Mouse (Mus musculus) cerebellum, adult (tissue): ENCODE data around the gene Ablim1.

Experiments used
- ATAC-seq: cut with Nextera tagmentation; 2 replicates; pipeline ENCODE4 v1.9.2; 2017; ENCODE audit warnings: mild to moderate bottlenecking, moderate library complexity, mixed read lengths; ENCODE audit not compliant: insufficient number of reproducible peaks, low FRiP score, low TSS enrichment

Ablim1 gene

DNA sequence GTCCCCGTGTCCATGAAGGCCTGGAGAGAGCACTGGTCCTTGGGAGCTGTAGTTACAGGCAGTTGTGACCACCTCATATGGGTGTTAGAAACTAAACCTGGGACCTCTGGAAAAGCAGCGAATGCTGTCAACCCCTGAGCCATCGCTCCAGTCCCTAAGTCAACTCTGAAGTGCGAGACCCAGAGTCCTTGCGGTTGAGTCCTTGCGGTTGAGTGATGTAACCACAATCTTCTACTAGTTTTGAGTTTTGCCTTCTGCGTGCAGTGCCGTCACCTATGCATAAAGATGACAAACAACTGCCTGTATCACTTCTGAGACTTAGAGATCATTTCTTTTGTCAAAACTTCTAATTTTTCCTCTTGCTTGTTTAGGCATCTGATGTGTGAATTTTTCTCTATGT lies 200.7 kb downstream of the Ablim1 start:
- no peak for ATAC-seq

DNA sequence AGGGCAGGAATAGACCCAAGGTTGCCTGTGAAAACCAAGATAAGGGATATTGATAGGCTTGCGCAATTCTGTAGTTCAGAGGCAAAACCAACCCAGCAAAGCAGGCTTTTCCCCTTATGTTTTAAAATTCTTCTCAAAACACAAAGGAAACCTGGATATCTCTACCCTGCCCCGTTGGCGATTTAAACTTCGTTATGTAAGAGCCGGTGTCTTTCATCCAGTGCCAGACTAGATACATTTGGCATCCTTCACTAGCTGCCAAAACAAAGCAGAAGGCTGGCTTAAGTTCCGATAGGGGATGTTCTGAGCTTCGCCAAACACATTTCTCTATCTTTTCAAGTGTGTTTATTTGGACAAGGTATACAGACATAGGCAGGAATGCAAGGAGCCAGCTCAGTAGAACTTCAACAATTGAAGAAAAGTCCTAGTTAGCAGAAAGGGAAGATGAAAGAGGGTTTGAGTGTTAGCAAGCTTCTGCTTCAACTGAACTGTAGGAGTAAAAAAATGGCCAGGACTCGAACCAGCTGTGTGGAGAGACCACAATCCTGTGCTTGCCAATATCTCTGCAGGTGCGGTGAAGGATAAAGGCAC lies 201.8 kb downstream of the Ablim1 start:
- ATAC-seq: peak; percentile 76

DNA sequence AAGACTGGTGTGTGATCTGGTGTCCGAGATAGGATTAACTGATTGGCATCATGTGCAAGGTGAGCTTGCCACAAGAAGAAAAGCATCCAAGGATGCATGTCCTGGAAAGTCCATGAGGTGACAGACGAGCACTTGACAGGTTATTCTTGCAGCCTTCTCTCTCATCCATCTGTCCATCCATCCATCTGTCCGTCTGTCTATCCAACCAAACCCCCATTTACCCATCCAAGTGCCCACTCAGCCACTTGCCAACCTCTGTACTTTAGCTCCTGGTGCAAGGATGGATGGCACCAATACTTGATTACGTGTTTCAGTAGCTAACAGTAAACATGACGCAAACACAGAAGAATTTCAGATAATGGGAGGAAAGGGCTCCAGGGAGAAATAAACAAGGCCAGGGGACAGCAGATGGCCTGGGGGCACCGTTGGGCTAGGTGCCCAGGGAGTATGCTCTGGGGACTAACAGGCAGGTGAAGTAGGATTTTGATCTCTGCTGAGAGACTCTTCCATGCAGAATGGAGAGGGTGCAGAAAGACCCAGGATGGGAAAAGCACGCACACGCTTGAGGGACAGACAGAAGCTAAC lies 202.4 kb downstream of the Ablim1 start:
- ATAC-seq: no peak

- ATAC-seq: no peak
Observed at GRCm38 (mm10) chr19:57111301-57111700, 203.4 kb downstream of the Ablim1 start.

- no peak for ATAC-seq
Observed at GRCm38 (mm10) chr19:57109620-57110019, 205.1 kb downstream of the Ablim1 start.

- ATAC-seq: no peak
Observed at GRCm38 (mm10) chr19:57106513-57106912, 208.2 kb downstream of the Ablim1 start.

DNA sequence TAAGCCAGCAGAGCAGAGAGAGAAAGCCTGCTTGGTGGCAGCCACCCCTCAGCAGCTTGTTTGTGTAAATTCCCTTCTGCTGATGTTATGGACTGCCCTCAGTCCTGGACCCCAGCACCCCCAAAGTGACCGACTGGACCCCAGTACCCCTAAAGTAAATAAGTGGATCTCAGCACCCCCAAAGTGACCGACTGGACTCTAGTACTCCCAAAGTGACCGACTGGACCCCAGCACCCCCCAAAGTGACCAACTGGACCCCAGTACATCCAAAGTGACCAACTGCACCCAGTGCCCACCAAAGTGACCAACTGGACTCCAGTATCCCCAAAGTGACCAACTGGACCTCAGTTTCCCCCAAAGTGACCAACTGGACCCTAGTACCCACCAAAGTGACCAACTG lies 208.7 kb downstream of the Ablim1 start:
- ATAC-seq: no peak

DNA sequence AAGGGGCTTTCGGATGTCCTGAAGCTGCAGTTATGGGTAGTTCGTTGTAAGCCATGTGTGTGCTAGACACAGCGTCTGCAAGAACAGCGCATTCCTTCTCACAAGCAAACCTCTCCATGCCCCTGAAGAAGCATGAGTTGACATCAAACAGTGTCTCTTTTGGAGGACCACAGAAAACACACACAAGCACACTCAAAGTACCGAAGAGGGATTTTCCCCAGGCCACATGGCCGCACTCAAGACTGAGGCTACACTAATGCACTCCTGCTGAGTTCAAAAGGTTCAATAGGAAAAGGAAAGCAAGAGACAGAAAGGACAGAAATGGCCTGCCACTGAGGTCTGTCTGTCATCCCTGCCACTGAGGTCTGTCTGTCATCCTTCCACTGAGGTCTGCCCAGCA lies 209.6 kb downstream of the Ablim1 start:
- no peak for ATAC-seq

DNA sequence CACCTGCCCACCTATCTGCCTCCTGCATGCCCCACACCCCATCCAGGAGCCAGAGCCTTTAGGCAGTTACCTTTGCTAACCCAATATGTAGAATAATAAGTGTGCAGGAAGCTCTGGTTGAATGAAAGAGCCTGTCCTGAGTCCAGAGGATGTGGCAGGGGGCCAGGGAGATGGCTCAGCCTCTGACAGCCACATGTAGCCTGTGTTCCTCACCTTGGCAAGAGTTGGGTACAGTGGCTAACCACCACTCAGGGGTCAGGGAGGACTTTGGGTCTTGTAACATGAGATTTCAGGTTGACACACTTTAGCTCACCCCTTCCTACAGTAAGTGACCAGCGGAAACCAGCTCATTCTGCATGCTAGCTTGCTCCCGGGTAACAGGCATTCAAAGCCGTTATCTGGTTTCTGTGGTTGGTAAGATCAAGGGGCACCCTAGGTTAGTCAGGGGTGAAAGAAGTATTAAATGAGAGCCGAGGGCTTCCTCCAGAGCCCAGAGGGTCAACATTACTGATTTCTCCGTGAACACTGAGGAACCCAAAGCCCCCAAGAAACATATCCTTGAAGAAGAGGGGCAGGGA lies 210.5 kb downstream of the Ablim1 start:
- ATAC-seq: no peak

DNA sequence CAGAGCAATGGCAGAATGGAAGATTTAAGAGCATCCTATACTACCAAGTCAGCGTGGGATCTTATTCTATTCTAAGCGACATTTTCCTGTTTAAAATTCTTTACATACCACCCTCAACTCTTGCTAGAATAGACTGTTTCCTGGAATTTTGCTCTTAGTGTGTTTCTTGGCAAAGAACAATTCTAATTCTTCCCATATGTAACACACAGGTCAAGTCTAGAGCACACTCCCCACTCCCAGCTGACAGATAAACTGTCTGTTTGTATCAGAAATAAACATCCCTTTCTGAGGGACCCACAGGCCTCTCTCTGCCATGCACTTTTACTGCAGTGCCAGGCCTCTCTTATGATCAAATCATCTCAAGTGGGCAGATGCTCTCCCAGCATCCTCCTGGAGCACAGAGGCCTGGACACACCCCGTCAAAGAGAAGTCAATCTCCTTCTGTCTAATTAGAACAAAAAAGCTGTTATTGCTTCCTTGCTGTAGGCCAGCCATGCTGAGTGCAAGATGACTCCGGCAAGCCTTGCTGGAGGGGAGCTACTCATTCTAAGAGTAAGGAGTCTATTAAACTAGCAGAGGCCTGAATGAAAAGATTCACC lies 211.3 kb downstream of the Ablim1 start:
- 0 out of 2 replicates have a peak, but pooled peaks have one; percentile 32 for ATAC-seq

GRCm38 (mm10) chr19:57101986-57102385 lies 212.7 kb downstream of the Ablim1 start:
- ATAC-seq: no peak

GRCm38 (mm10) chr19:57100753-57101446 lies 213.8 kb downstream of the Ablim1 start:
- no peak for ATAC-seq

DNA sequence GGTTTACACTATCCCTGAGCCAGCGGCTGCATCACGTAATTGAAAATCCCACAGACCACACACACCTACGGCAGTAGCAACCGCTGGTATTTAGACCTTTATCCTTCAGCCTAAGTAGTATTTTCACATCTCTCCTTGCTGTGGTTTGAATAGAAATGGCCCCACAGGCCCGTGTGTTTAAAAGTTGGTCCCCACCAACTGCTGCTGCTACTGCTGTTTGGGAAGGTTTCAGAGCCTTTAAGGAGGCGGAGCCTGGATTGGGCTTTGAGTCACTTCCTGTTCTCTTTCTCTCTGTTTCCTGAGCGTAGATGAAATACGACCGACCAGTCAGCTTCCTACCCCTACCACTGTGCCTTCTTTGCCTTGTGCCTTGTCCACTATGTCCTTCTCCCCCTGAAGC lies 214.7 kb downstream of the Ablim1 start:
- ATAC-seq: no peak

- ATAC-seq: no peak
Observed at GRCm38 (mm10) chr19:57099094-57099357, 215.7 kb downstream of the Ablim1 start.

DNA sequence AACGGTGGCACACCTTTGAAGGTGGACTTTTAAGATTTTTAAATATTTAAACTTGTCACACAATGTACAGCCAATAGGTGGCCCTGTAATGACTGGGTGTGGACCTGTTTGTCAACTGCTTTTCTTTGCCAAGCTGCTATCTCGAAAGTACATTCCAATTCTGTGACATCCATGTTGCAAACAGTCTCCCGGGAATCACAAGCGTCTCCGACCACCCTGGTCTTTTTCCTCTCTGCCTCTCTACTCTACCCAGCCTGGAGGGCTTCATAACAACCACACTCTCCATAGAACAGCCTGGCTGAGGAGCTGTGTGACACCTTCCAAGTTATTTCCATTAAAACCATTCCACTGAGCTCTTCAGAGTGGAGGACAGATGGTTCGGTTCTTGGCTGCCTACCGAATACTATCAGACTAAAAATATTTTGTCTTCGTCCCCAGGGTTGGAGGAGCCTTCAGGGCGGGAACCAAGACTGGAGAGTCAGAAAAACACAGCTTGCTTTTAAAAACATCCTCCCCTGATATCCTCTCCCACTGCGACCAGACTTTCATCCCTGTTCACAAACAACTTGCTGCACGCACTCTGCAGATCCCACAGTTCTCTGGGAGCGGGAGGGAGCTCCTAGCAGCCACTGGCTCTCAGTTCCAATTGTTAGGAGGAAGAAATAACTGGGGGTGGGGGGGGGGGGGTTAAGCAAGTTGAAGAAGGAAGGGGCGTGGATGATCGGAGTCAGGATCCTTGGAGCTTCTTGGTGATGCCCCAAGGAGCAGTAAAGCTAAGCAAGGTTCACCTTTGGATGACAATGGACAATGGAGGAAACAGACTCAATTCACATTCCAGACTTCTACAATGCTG lies 216.3 kb downstream of the Ablim1 start:
- ATAC-seq: peak; percentile 92

- ATAC-seq: no peak
Observed at GRCm38 (mm10) chr19:57095340-57095739, 219.4 kb downstream of the Ablim1 start.

- ATAC-seq: no peak
Observed at GRCm38 (mm10) chr19:57093698-57094004, 221.1 kb downstream of the Ablim1 start.

DNA sequence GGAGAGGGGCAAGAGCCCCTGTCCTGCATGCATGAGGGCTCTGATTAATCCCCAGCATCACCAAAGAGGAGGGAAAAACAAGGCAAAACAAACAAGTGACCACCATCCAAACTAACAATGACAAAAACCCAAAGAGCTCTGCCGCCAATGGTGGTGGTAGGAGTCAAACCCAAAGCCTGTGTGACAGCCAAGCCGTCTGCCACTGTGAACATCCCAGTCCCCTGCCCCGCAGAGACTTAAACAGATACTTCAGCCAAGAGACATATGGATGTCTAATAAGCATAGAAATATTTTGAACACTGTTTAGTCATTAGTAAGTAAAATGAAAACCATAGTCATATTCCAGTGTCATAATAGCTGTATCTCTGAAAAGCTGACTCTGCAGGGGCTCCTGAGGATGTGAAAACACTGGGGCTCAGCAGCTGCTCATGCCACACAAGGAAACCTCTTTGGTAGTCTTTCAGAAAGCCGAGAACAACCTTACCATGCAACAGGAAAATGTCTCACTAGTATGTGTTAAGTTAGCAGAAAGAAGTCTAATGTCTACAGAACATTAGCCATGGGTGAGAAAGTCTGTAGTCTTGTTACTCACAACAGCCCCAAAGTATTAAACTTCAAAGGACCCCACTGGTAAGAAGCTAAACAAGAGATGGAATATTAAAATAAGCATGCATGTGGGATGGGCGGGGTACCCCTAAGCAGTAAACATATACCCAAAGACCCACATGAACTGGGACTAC lies 221.6 kb downstream of the Ablim1 start:
- no peak; the same call in 1 of the 2 replicates for ATAC-seq

DNA sequence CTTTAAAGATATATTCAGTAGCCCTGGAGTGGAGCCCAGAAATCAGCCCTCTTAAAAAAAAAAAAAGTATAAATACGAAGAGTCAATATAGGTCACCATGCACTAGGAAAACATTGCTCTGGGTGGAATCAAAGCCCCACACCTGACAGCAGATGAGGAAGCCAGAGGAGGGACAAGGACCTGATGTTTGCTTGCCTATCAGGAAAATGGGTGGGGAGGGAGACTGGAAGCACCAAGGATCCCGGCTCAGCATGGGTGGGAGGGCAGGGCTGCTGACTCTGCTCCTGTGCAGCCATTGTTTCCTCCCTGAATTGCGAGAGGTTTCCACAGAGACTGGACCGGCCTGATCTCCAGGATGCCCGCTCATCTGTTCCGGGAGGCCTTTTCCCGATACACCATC lies 223.4 kb downstream of the Ablim1 start:
- ATAC-seq: no peak

GRCm38 (mm10) chr19:57088804-57089369 lies 225.8 kb downstream of the Ablim1 start:
- ATAC-seq: no peak
